Mouse (Mus musculus) liver, embryonic 14.5 days (tissue): Measurements from ENCODE around the gene Ankrd27.

Source experiments
- CTCF ChIP-seq: IDR thresholded peaks from 2 replicates; pipeline ENCODE4 v1.5.1; 2016; ENCODE audit warnings: antibody characterized with exemption, low read depth, control low read depth
- EP300 ChIP-seq: IDR thresholded peaks from 2 replicates; pipeline ENCODE4 v1.6.1; 2016; ENCODE audit warnings: antibody characterized with exemption, low read depth

- TF ChIP-seq EP300 (no peak), CTCF (no peak)
Measured at GRCm38 (mm10) chr7:35554605-35555175, 31.4 kb upstream of the Ankrd27 start.
